Mouse (Mus musculus) bone marrow, adult 2 months (tissue): Measurements from ENCODE around the gene Sdk1. TPM values are rescaled to one million over a fixed set of nuclear protein-coding genes. Genes with fewer than 3 reads are reported as not detected.

Experiments
- H3K27ac ChIP-seq: fragments of 200-500 bp; 2 replicates; pipeline ENCODE4 v1.5.1; 2012; ENCODE audit warnings: low read depth, mild to moderate bottlenecking, control low read depth, inconsistent platforms, low read length; ENCODE audit not compliant: control insufficient read depth, poor library complexity, insufficient read depth
- H3K4me1 ChIP-seq: fragments of 200-500 bp; 2 replicates; pipeline ENCODE4 v1.6.1; 2011; ENCODE audit warnings: low read length; ENCODE audit not compliant: control insufficient read depth, insufficient read depth
- H3K4me3 ChIP-seq: fragments of 200-500 bp; replicated peaks from 2 replicates; pipeline ENCODE3; 2011; ENCODE audit warnings: mild to moderate bottlenecking, low read depth, low read length, control low read depth; ENCODE audit not compliant: control insufficient read depth
- CTCF ChIP-seq: fragments of 200-500 bp; IDR thresholded peaks from 2 replicates; pipeline ENCODE4 v1.5.1; 2011; ENCODE audit warnings: low read length, control low read depth; ENCODE audit not compliant: control insufficient read depth, insufficient read depth
- POLR2A ChIP-seq: fragments of 200-500 bp; IDR thresholded peaks from 2 replicates; pipeline ENCODE4 v1.6.1; 2011; ENCODE audit warnings: low read depth, mild to moderate bottlenecking, control low read depth, low read length, borderline replicate concordance; ENCODE audit not compliant: control insufficient read depth
- WGBS: fragments of 180-500 bp; shearing (Covaris S2); methylation state at CpG from one replicate; pipeline ENCODE4 v1.1.7; 2018; 5-methylcytosine and 5-hydroxymethylcytosine counted together
- polyA plus RNA-seq: library from polyadenylated mRNA; stranded (reverse); fragments of >200 nt; gene quantifications from 2 replicates; pipeline ENCODE4 v1.2.4, GENCODE M21; 2011; ENCODE audit warnings: low replicate concordance; ENCODE audit not compliant: missing spikeins, insufficient read depth, insufficient read length

The Sdk1 gene
- polyA plus RNA-seq, 1 experiment, result 0.27 TPM

DNA sequence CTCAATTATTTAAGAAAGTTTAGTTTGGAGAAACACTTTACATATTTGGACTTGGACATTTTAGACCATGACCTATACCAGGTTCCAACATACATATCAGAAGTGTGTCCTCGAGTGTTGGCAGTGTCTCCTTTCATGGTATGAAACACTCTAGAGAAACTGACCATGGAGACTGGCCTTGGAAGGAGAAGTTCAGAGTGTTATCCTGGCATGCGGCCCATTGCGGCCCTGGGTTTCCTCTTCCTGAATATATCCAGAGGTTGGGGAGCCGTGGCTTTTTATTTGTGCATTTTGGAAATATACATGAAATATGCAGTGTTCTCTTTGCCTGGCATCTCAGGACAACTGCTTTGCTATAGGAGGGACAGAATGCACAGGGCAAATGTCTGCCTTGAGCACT is 552.6 kb downstream of the Sdk1 start:
- Histone ChIP-seq H3K4me3 (no peak overlapping the region), H3K27ac (no peak overlapping the region), H3K4me1 (no peaks in the 10 kb centered on the region)
- TF ChIP-seq CTCF (no peak), POLR2A (no peak)
- 56% methylated on average over 4 of the region's 4 CpGs for WGBS

DNA sequence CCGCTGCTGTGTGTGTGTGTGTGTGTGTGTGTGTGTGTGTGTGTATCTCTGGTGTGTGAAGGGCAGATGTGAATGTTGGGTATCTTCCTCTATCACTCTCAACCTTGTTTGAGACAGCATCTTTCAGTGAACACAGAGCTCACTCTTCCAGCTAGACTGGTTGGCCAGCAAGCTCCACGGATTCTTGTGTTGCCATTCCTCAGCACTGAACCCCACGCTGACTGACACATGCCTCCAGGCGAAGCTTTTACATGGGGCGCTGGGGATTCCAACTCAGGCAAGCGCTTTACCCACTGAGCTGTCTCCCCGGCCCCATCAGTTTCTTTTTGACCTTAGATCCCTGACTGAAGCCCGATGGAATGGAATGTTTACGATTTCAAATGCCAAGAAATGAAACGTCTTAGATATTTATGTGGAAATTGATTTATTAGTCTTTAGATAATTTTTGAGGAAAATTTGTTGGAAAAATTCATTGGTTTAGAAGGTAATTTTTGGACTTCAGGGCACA is 582.6 kb downstream of the Sdk1 start:
- no peak overlapping the region for H3K27ac ChIP-seq
- H3K4me3 ChIP-seq, result no peak overlapping the region
- H3K4me1 ChIP-seq, result no peaks in the 10 kb centered on the region
- WGBS, result 84% methylated on average over 10 of the region's 10 CpGs
- no peak for TF ChIP-seq POLR2A
- no peak for TF ChIP-seq CTCF

DNA sequence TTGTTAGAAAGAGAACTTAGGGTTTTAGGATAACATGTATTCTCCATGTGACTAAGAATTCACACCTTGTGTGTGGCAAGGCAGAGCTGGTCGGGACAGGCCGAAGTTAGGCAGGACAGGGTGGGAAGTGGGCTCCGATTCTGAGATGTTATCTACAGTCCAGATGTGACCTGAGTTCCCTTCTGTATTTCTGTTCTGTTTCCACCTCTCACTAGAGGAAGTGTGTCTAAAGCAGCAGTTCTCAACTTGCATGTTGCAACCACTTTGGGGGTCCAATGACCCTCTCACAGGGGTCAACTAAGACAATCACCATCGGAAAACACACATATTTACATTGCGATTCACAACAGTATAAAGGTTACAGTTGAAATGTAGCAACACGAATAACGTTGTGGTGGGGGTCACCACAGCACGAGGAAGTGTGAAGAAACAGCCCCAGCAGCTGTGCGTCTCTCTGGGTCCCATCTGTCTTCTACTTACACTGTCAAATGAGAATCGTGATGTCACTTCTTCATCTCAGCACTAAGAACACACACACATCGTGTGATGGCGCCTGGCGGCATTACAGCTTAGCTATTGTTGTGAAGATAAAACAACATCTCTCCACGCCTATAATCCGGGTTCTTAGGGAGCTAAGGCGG is 583.6 kb downstream of the Sdk1 start:
- no peak overlapping the region for H3K27ac ChIP-seq
- no peak overlapping the region for H3K4me3 ChIP-seq
- 33% methylated on average over 16 of the region's 16 CpGs for WGBS
- H3K4me1 ChIP-seq, result no peaks in the 10 kb centered on the region
- TF ChIP-seq POLR2A (no peak), CTCF (no peak)

DNA sequence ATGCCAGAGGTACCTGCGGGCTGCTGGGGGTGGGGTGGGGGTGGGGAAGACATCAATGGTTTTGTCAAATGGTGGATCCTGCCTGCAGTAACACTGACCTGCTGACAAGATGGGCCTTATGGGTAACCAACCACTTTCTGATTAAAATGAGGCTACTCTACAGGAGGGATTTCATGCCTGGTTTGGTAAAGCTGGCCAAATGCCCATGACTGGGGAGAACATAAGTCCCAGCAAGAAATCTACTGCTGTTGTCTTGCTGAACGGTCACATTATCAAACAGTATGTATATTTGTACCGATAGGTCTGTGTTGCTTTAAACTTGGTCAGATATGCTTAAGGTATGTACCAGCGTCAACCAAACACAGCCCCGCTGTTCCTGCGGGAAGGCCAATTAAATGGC is 594.3 kb downstream of the Sdk1 start:
- no peak for TF ChIP-seq POLR2A
- no peak for TF ChIP-seq CTCF
- Histone ChIP-seq H3K4me3 (no peak overlapping the region), H3K27ac (no peak overlapping the region), H3K4me1 (no peaks in the 10 kb centered on the region)
- WGBS, result 79% methylated on average over 6 of the region's 6 CpGs

DNA sequence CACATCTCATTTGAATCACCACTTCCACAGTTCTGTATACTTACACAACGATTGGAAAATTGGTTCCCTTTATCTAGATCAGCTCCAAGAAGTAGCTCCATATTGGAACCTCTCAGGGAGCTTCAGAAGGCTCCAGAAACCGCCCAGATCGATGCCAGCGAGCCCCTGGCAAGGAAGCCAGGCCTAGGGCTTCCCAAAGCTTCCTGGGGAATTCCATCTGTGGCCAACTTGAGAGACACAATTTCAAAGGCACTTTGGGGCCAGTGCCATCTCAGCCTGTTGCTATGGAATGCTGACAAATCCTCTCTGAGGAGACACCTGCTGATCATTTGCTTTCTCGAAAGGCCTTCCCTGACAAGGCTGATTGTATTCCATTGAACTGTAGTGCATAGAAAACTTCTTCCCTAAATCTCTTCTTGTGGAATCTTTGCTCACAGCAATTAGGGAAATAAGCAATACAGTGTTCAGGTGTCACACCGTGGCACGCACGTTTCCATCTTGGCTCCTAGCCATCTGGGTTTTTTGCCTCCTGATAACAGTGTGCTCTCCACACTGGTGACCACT is 595.7 kb downstream of the Sdk1 start:
- Histone ChIP-seq H3K4me1 (no peaks in the 10 kb centered on the region), H3K4me3 (no peak overlapping the region), H3K27ac (no peak overlapping the region)
- 63% methylated on average over 8 of the region's 8 CpGs for WGBS
- TF ChIP-seq POLR2A (no peak), CTCF (no peak)

DNA sequence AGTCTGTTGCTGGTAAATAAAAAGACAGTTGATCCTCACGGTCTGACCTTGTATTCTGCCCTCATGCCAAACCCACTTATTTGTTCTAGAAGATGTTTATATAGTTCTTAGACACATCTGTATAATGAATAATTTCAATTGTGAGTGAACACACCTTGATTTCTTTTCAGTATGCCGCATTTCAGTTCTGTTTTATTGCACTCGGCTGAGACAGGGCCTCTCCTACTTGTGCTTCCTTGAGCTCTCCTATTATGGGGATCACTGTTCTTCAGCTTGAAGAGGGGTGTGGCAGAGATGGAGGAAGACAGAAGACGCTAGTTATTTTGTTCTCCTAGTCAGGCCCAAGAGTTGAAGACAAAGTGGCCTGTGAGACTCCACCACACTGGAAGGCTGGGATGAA is 603.4 kb downstream of the Sdk1 start:
- TF ChIP-seq POLR2A (no peak), CTCF (no peak)
- Histone ChIP-seq H3K4me3 (no peak overlapping the region), H3K27ac (no peak overlapping the region), H3K4me1 (no peaks in the 10 kb centered on the region)
- WGBS, result 78% methylated on average over 4 of the region's 4 CpGs

DNA sequence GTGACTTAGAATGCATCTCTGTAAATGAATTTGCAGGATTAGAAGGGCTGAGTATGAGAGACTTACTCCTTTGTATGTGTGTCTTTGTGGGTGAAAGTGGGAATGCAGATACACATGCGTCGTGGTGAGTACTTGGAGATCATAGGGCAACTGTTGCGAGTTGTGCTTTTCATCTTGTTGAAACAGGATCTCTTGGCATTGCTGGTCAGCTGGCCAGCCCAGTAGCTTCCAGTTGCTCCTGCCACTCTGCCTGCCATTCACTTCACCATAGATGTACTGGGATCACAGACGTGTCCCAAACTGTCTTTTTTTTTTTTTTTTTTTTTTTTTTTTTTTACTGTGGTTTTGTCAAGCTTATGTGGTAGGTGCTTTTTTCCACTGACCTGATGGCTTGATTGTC is 606.4 kb downstream of the Sdk1 start:
- no peak for TF ChIP-seq POLR2A
- no peak for TF ChIP-seq CTCF
- Histone ChIP-seq H3K27ac (no peak overlapping the region), H3K4me3 (no peak overlapping the region), H3K4me1 (no peaks in the 10 kb centered on the region)
- WGBS, result 87% methylated on average over 4 of the region's 4 CpGs

DNA sequence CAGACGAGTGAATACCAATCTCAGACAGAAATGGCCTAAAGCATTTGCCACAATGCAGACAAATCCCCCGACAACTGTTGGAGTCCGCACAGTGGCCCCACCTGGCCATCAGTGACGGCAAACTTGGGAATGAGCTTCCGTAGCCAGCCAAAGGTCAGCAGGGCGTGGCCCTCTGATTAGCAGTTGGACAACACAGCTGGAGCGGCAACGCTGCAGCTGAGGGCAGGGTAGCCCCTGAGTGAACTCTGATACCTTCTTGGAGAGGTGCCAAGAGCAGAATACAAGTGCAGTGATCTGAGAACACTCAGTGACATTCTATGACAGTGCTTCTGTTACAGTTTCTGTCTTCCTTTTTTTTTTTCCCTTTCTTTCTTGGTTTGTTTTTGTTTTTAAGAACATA is 610.9 kb downstream of the Sdk1 start:
- WGBS, result 80% methylated on average over 8 of the region's 8 CpGs
- Histone ChIP-seq H3K4me1 (no peaks in the 10 kb centered on the region), H3K4me3 (no peak overlapping the region), H3K27ac (no peak overlapping the region)
- TF ChIP-seq POLR2A (no peak), CTCF (no peak)
